Mouse (Mus musculus) MEL (cell line): ENCODE data around the gene Olfr1199. TPM values are rescaled to one million over a fixed set of nuclear protein-coding genes. Genes with fewer than 3 reads are reported as not detected.

Experiments used
- polyA plus RNA-seq, 2 experiments: library from polyadenylated mRNA; stranded (reverse) in 1 of 2; unstranded in 1 of 2; fragments of >175 nt in 1 of 2; fragments of >200 nt in 1 of 2; gene quantifications; 2 replicates each; pipeline versions ENCODE4 v1.2.1 to v1.2.4; 2012; ENCODE audit warnings: low replicate concordance in 2 of 2, low read depth in 1 of 2; ENCODE audit not compliant: insufficient read length in 2 of 2, insufficient read depth in 1 of 2, missing spikeins in 1 of 2
- total RNA-seq: library from RNA; depleted of rRNA; stranded (reverse); fragments of 300-350 nt; gene quantifications from 2 replicates; pipeline ENCODE4 v1.2.3, GENCODE M21; 2012; rRNA removed

The Olfr1199 gene
- total and polyA plus RNA-seq, 3 experiments, result not detected

Other genes with a start within 250 kb of the Olfr1199 start
- not detected in 2 replicates for gene Olfr1186, start 241.9 kb downstream of the Olfr1199 start, total RNA-seq
- gene Olfr1186, start 241.9 kb downstream of the Olfr1199 start, polyA plus RNA-seq, result not detected
- gene Olfr1188, start 203.5 kb downstream of the Olfr1199 start, total RNA-seq, result not detected in 2 replicates
- gene Olfr1188, start 203.5 kb downstream of the Olfr1199 start, polyA plus RNA-seq, result not detected
- gene Olfr1189, start 174.0 kb downstream of the Olfr1199 start, total RNA-seq, result not detected in 2 replicates
- not detected for gene Olfr1189, start 174.0 kb downstream of the Olfr1199 start, polyA plus RNA-seq
- gene Olfr1191-ps1, start 119.9 kb downstream of the Olfr1199 start, total RNA-seq, result not detected in 2 replicates
- gene Olfr1191-ps1, start 119.9 kb downstream of the Olfr1199 start, polyA plus RNA-seq, result not detected
- gene Olfr1192-ps1, start 112.0 kb downstream of the Olfr1199 start, total RNA-seq, result not detected in 2 replicates
- gene Olfr1192-ps1, start 112.0 kb downstream of the Olfr1199 start, polyA plus RNA-seq, result not detected
- gene Olfr1193, start 84.8 kb downstream of the Olfr1199 start, total RNA-seq, result not detected in 2 replicates
- gene Olfr1193, start 84.8 kb downstream of the Olfr1199 start, polyA plus RNA-seq, result not detected
- gene Olfr1195, start 71.3 kb downstream of the Olfr1199 start, total RNA-seq, result not detected in 2 replicates
- gene Olfr1195, start 71.3 kb downstream of the Olfr1199 start, polyA plus RNA-seq, result not detected
- not detected in 2 replicates for gene Olfr1196, start 55.9 kb downstream of the Olfr1199 start, total RNA-seq
- not detected for gene Olfr1196, start 55.9 kb downstream of the Olfr1199 start, polyA plus RNA-seq
- gene Olfr1197, start 28.1 kb downstream of the Olfr1199 start, total RNA-seq, result not detected in 2 replicates
- gene Olfr1197, start 28.1 kb downstream of the Olfr1199 start, polyA plus RNA-seq, result not detected
- not detected in 2 replicates for gene Olfr1198, start 9.1 kb downstream of the Olfr1199 start, total RNA-seq
- gene Olfr1198, start 9.1 kb downstream of the Olfr1199 start, polyA plus RNA-seq, result not detected
- not detected in 2 replicates for gene Olfr1200, start 10.0 kb upstream of the Olfr1199 start, total RNA-seq
- gene Olfr1200, start 10.0 kb upstream of the Olfr1199 start, polyA plus RNA-seq, result not detected
- gene Olfr1201, start 32.6 kb upstream of the Olfr1199 start, total RNA-seq, result not detected in 2 replicates
- gene Olfr1201, start 32.6 kb upstream of the Olfr1199 start, polyA plus RNA-seq, result not detected
- not detected in 2 replicates for gene Olfr1202, start 54.0 kb upstream of the Olfr1199 start, total RNA-seq
- not detected for gene Olfr1202, start 54.0 kb upstream of the Olfr1199 start, polyA plus RNA-seq
- not detected in 2 replicates for gene Olfr1205, start 69.3 kb upstream of the Olfr1199 start, total RNA-seq
- not detected for gene Olfr1205, start 69.3 kb upstream of the Olfr1199 start, polyA plus RNA-seq
- gene Olfr1204, start 88.8 kb upstream of the Olfr1199 start, total RNA-seq, result not detected in 2 replicates
- gene Olfr1204, start 88.8 kb upstream of the Olfr1199 start, polyA plus RNA-seq, result not detected
- not detected in 2 replicates for gene Olfr1206, start 102.8 kb upstream of the Olfr1199 start, total RNA-seq
- not detected for gene Olfr1206, start 102.8 kb upstream of the Olfr1199 start, polyA plus RNA-seq
- not detected in 2 replicates for gene Olfr1208, start 141.8 kb upstream of the Olfr1199 start, total RNA-seq
- gene Olfr1208, start 141.8 kb upstream of the Olfr1199 start, polyA plus RNA-seq, result not detected
- not detected in 2 replicates for gene Olfr1209, start 154.7 kb upstream of the Olfr1199 start, total RNA-seq
- not detected for gene Olfr1209, start 154.7 kb upstream of the Olfr1199 start, polyA plus RNA-seq
- gene Olfr1211, start 177.6 kb upstream of the Olfr1199 start, total RNA-seq, result not detected in 2 replicates
- not detected for gene Olfr1211, start 177.6 kb upstream of the Olfr1199 start, polyA plus RNA-seq
- gene Olfr1212, start 193.5 kb upstream of the Olfr1199 start, total RNA-seq, result not detected in 2 replicates
- gene Olfr1212, start 193.5 kb upstream of the Olfr1199 start, polyA plus RNA-seq, result not detected
- not detected in 2 replicates for gene Gm13762, start 219.8 kb upstream of the Olfr1199 start, total RNA-seq
- not detected for gene Gm13762, start 219.8 kb upstream of the Olfr1199 start, polyA plus RNA-seq
- gene Olfr1214, start 232.2 kb upstream of the Olfr1199 start, total RNA-seq, result not detected in 2 replicates
- not detected for gene Olfr1214, start 232.2 kb upstream of the Olfr1199 start, polyA plus RNA-seq
- not detected in 2 replicates for gene Olfr1215, start 246.5 kb upstream of the Olfr1199 start, total RNA-seq
- gene Olfr1215, start 246.5 kb upstream of the Olfr1199 start, polyA plus RNA-seq, result not detected